Mouse (Mus musculus) kidney, embryonic 16.5 days (tissue): ENCODE measurements around the gene Immt. TPM values are rescaled to one million over a fixed set of nuclear protein-coding genes. Genes with fewer than 3 reads are reported as not detected.
"Not testable (repeated sequence)": the region's sequence is repeated elsewhere in the genome, so short reads cannot be mapped to it uniquely, and the experiment has no call there.

ENCODE experiments used
- ATAC-seq: fragments of 200-750 bp; cut with Nextera tagmentation; 2 replicates; pipeline ENCODE4 v1.8.0; 2017; ENCODE audit warnings: moderate TSS enrichment; ENCODE audit not compliant: low FRiP score, low TSS enrichment
- H3K27ac ChIP-seq: fragments of 300-500 bp; sonication (generic); 2 replicates; pipeline ENCODE4 v1.5.1; 2014; ENCODE audit warnings: low read length
- H3K27me3 ChIP-seq: fragments of 300-500 bp; sonication (generic); 2 replicates; pipeline ENCODE4 v1.6.1; 2014; ENCODE audit warnings: low read length, control low read depth, mixed read lengths; ENCODE audit not compliant: insufficient read depth
- H3K36me3 ChIP-seq: fragments of 300-500 bp; sonication (generic); 2 replicates; pipeline ENCODE4 v1.6.1; 2014; ENCODE audit warnings: low read length, control low read depth, mixed read lengths; ENCODE audit not compliant: insufficient read depth
- H3K4me1 ChIP-seq: fragments of 300-500 bp; sonication (generic); 2 replicates; pipeline ENCODE4 v1.6.1; 2014; ENCODE audit warnings: low read length, control low read depth, mixed read lengths; ENCODE audit not compliant: insufficient read depth
- H3K4me2 ChIP-seq: fragments of 300-500 bp; sonication (generic); replicated peaks from 2 replicates; pipeline ENCODE4 v1.6.1; 2014; ENCODE audit warnings: low read depth, low read length
- H3K4me3 ChIP-seq: fragments of 300-500 bp; sonication (generic); 2 replicates; pipeline ENCODE4 v1.5.1; 2014; ENCODE audit warnings: mild to moderate bottlenecking, low read length
- H3K9ac ChIP-seq: fragments of 300-500 bp; sonication (generic); replicated peaks from 2 replicates; pipeline ENCODE4 v1.6.1; 2014; ENCODE audit warnings: low read length
- H3K9me3 ChIP-seq: fragments of 300-500 bp; sonication (generic); 2 replicates; pipeline ENCODE4 v1.6.1; 2016; ENCODE audit warnings: low read length, control low read depth
- WGBS: fragments of 180-500 bp; shearing (Covaris S2); extraction: QIAGEN DNeasy Blood & Tissue Kit; methylation state at CpG from one replicate; pipeline ENCODE4 v1.1.7; 2014; 5-methylcytosine and 5-hydroxymethylcytosine counted together
- polyA plus RNA-seq: library from polyadenylated mRNA; unstranded; fragments of >200 nt; fragmentation: Nextera tagmentation; extraction: Ambion mirVana; gene quantifications from 2 replicates; pipeline ENCODE4 v1.2.1, GENCODE M21; 2015

Gene Immt
- polyA plus RNA-seq, 1 experiment from 2014 or later, result 251 TPM

DNA sequence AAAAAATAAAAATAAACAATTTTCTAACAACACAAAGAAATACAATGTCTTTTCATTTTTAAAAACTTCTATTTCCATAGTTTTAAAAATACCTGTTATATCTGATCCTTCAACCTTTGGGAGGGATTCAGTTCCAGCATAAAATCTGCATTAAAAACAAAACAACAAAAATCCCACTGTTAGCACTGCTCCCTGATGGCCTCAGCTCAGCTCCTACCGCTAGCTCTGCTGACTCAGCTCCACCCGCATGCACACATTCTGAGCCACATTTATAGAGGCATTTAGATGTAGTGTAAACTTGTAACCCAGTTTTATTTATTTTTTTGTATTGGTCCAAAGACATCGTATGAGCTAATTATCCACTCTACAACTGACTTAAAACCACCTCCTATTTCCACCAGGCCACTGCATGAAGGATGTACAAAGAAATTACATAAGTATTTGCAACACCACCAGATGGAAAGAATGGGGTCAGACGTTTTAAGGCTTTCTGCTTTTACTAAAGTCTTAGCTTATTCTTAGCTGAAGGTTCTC, 76.6 kb downstream of the Immt start:
- peak overlapping the region; percentile 84 for H3K4me2 ChIP-seq
- H3K27me3 ChIP-seq, result no peaks in the 10 kb centered on the region
- no peaks in the 10 kb centered on the region for H3K9me3 ChIP-seq
- WGBS, result 6% methylated on average over 4 of the region's 4 CpGs
- no peak overlapping the region for H3K27ac ChIP-seq
- no peak for ATAC-seq
- peak overlapping the region; percentile 85 for H3K4me3 ChIP-seq
- peak overlapping the region; percentile 83 for H3K9ac ChIP-seq
- H3K36me3 ChIP-seq, result peaks cover 23% of the 10 kb centered on the region
- H3K4me1 ChIP-seq, result peaks cover 14% of the 10 kb centered on the region; the same call in 1 of the 2 replicates

DNA sequence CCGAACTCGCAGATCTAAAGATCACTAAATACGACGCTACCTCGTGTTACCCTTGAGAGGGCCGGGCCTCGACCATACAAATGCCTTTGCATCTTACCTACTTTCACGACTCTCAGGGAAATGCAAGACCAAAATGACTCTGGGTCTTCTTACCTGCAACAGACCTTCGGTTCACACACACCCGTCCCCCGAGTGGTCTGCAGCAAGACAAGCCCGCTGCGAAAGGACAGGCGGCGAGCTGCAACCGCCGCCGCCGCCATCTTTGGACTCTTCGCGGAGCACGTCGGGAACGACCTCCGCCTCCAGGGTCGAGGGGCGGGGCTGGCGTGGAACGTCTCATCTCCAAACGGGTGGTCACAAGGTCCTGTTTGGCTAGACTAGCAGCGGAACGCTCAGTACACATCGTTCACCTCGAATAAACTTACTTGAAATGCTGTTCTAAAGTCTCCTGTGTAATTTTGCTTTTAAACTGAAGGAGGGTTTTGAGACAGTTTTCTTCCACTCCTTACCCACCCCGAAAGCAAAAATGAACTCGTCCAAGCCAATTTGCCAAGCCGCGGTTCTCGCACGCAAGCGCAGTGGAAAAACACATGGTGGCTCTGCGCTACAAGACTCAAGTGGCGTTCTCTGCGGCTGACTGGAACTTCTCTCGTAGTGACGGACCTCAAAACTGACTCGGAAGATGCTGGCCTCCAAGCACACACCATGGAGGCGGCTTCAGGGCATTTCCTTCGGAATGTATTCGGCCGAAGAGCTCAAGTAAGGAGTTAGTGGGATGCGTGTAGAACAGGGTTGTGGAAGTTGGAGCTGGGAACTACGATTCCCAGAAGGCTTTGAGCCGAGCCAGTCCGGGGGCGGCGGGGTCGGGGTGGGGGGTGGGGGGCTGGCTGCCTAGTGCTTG, 77.6 kb downstream of the Immt start, which contains the start of the genes Ptcd3 and Polr1a:
TSS of gene Ptcd3 (minus strand) at position 270 of the 901 bp plus-strand sequence.
TSS of gene Polr1a (plus strand) at position 573 of the 901 bp plus-strand sequence.
- Histone ChIP-seq H3K9ac (peak within 1 kb of the TSS; percentile 83), H3K27ac (peak within 1 kb of the TSS; percentile 74), H3K4me2 (peak within 1 kb of the TSS; percentile 84), H3K27me3 (no peaks in the 10 kb centered on the region), H3K4me3 (peak within 1 kb of the TSS; percentile 85), H3K36me3 (peaks cover 25% of the 10 kb centered on the region), H3K9me3 (no peaks in the 10 kb centered on the region), H3K4me1 (peaks cover 14% of the 10 kb centered on the region; the same call in 1 of the 2 replicates)
- ATAC-seq, result peak; percentile 93
- WGBS, result under 1% methylated on average over 58 of the region's 58 CpGs

DNA sequence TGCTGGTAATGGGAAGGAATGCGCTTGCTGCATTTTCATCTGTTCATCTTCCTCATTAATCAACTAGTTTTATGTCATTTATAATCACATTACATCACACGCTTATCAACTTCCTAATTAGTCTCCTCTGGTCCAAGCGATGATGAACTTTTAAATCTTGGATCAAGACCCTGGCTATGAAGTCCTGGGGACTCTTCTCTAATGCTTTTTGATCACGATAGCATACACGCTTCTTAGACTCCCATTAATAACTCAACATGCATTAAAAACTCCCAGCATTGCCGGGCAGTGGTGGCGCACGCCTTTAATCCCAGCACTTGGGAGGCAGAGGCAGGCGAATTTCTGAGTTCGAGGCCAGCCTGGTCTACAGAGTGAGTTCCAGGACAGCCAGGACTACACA, 78.3 kb downstream of the Immt start:
- peak overlapping the region; percentile 83 for H3K9ac ChIP-seq
- H3K36me3 ChIP-seq, result peaks cover 22% of the 10 kb centered on the region
- H3K27me3 ChIP-seq, result no peaks in the 10 kb centered on the region
- H3K27ac ChIP-seq, result no peak overlapping the region
- no peaks in the 10 kb centered on the region for H3K9me3 ChIP-seq
- peaks cover 14% of the 10 kb centered on the region; the same call in 1 of the 2 replicates for H3K4me1 ChIP-seq
- peak overlapping the region; percentile 85 for H3K4me3 ChIP-seq
- WGBS, result 19% methylated on average over 10 of the region's 10 CpGs
- ATAC-seq, result peak; percentile 52; the same call in 1 of the 2 replicates
- peak overlapping the region; percentile 84 for H3K4me2 ChIP-seq

DNA sequence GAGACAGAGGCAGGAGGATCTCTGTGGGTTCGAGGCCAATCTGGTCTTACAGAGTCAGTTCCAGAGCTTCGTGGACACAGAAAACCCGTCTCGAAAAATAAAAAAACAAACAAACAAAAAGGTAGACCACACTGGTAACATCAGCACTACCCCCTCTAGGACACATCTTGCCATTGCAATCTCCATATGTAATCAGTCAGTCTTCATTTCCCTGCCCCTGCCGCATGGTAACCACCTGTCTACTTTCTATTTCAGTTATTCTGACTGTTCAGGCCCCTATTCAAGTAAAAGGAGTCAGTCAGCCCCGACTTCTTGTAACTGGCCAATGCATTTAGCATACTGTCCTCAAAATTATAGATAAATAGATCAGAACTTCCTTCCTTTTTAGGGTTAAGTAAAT, 78.7 kb downstream of the Immt start:
- Histone ChIP-seq H3K9me3 (no peaks in the 10 kb centered on the region), H3K4me3 (peak overlapping the region; percentile 85), H3K27me3 (no peaks in the 10 kb centered on the region), H3K4me1 (peaks cover 14% of the 10 kb centered on the region; the same call in 1 of the 2 replicates), H3K27ac (no peak overlapping the region), H3K4me2 (peak overlapping the region; percentile 84), H3K9ac (no peak overlapping the region), H3K36me3 (peaks cover 21% of the 10 kb centered on the region)
- 78% methylated on average over 6 of the region's 6 CpGs for WGBS
- ATAC-seq, result no peak

DNA sequence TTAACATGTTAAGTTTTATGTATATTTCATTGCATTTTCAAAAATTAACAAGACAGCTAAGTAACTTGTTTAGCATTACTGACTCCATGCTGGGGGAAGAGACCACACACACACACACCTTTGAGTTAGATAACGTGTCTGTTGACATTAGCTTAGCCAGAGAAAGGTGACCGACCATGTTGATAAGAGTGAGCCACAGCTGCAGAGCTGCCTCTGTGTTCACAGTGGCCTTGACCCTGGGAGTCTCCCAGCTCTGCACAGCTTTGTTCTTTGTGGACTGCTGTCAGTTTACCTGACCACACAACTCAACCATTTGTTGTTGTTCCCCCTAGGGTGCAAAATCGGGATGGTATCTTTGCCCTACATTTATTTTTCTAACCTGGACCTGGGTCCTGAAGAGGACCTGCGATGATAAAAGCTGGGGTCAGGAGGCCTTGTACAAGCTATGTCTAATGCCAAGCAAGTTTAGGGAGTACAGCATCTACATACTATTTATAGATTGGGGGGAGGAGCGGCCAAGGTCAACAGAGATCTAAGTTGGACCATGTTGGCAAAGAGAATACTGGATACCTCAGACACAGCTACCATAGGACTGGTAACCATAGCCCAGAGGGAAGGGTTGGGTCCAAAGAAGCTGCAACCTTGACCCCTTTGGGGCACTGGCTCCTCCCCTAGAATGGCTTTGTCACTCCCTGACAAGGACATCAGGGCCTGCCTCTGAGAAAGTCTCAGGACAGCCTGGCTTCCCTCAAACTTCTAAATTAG, 80.7 kb downstream of the Immt start:
- Histone ChIP-seq H3K27me3 (no peaks in the 10 kb centered on the region), H3K9ac (no peak overlapping the region), H3K36me3 (peaks cover 30% of the 10 kb centered on the region), H3K4me3 (no peak overlapping the region), H3K9me3 (no peaks in the 10 kb centered on the region), H3K4me2 (no peak overlapping the region), H3K27ac (no peak overlapping the region), H3K4me1 (peaks cover 12% of the 10 kb centered on the region; the same call in 1 of the 2 replicates)
- ATAC-seq, result no peak
- 75% methylated on average over 5 of the region's 5 CpGs for WGBS

DNA sequence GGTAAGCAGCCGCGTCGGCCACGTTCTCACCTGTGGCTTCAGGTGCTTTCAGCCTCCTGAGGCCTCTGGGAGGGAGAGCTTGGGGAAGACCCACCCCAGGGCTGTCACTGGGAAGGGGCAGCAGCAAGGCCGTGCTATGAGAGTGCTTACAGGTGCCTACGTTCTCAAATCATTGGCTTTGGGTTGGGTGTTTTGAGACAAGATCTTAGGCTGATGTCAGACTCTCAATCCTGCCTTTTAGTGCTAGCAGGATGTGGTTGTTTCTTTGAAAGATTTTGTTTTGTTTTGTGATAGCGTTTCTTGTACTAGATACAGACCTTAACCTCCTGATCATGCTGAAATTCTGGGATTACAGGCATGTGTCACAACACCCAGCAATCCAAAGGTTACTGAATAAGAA, 89.6 kb downstream of the Immt start:
- Histone ChIP-seq H3K4me2 (no peak overlapping the region), H3K4me1 (no peaks in the 10 kb centered on the region), H3K27me3 (no peaks in the 10 kb centered on the region), H3K9ac (no peak overlapping the region), H3K36me3 (peaks cover 51% of the 10 kb centered on the region), H3K27ac (no peak overlapping the region), H3K9me3 (no peaks in the 10 kb centered on the region), H3K4me3 (no peak overlapping the region)
- 97% methylated on average over 7 of the region's 7 CpGs for WGBS
- no peak for ATAC-seq

DNA sequence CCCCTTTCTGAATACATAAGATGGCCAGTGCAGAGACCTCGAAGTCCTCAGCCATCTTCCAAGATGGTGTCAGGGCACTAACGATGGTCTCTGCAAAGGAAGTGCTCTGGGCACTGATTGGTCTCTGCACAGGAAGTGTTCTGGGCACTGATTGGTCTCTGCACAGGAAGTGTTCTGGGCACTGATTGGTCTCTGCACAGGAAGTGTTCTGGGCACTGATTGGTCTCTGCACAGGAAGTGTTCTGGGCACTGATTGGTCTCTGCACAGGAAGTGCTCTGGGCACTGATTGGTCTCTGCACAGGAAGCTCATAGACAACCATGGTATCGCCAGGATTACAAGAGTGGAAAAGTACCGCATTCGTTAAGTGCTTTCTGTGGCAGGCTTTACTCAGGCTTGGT, 94.1 kb downstream of the Immt start:
- not testable (repeated sequence) for H3K9me3 ChIP-seq, H3K27me3 ChIP-seq, ATAC-seq, H3K9ac ChIP-seq, H3K4me2 ChIP-seq, H3K4me3 ChIP-seq, H3K27ac ChIP-seq, H3K4me1 ChIP-seq
- H3K36me3 ChIP-seq, result peaks cover 51% of the 10 kb centered on the region
- WGBS, result 90% methylated on average over 5 of the region's 5 CpGs

Other genes starting within 250 kb of the Immt start
- 47.0 and 47.6 TPM in 2 replicates for gene Kdm3a, start 198.3 kb upstream of the Immt start, polyA plus RNA-seq
- 14.1 and 14.6 TPM in 2 replicates for gene Reep1, start 123.8 kb upstream of the Immt start, polyA plus RNA-seq
- 70.7 and 71.2 TPM in 2 replicates for gene Mrpl35, start 4.4 kb upstream of the Immt start, polyA plus RNA-seq
- 107 and 109 TPM in 2 replicates for gene Ptcd3, start 77.4 kb downstream of the Immt start, polyA plus RNA-seq
- gene Polr1a, start 77.7 kb downstream of the Immt start, polyA plus RNA-seq, result 35.6 and 38.3 TPM in 2 replicates